Mouse (Mus musculus) thymus, adult 2 months (tissue): Measurements from ENCODE around the gene Aff1.

Experiments used
- CTCF ChIP-seq: fragments of 200-500 bp; IDR thresholded peaks from 2 replicates; pipeline ENCODE4 v1.5.1; 2012; ENCODE audit warnings: mild to moderate bottlenecking, control low read depth, low read length, moderate library complexity, borderline replicate concordance; ENCODE audit not compliant: control insufficient read depth, poor library complexity, insufficient read depth; ENCODE audit errors: extremely low read depth
- POLR2A ChIP-seq: fragments of 200-500 bp; IDR thresholded peaks from 2 replicates; pipeline ENCODE4 v1.6.1; 2012; ENCODE audit warnings: mild to moderate bottlenecking, low read length, control low read depth, moderate library complexity; ENCODE audit not compliant: control insufficient read depth, poor library complexity, insufficient read depth; ENCODE audit errors: extremely low read depth

DNA sequence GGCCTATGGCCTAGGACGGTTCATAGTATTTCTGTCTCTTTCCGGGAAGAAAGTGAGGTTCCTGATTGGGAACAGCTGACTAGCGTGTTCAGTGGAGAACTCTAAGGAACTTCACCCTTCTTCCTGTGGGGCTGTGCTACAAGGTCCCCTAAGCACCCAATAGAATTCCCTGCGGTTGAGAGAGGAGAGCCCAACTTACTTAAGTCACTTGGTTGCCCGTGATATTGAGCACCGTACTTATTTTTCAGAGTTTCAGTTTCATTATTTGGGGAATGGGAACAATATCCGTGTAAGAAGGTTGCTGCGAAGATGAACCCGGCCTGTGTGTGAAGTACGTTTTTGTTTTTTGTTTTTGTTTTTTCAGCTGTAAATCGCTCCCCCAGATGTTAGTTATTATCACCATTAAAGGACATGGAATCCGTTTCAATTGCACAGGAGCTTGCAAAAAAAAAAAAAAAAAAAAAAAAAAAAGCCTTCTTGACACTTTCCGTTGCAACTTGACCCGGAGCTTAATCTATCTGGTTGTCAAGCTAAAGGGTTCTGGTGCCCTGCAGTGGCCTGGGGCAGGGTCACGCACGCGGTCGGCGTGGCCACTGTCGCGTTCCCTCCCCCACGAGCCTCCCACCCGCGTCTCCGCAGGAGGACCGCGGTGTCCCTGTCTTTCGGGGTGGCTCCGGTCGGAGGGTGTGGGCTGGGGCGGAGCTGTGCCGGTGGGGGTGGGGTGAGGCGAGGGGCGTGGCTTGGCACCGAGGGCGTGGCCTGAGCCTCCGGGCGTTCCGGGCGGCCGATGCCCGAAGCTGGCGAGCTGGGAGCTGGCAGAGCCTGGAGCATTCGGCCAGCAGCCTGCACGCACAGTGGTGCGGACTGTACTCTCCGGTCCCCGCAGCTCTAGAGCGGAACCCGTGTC is at the start of gene Aff1:
- TF ChIP-seq CTCF (peak; percentile 42; the same call in 1 of the 2 replicates), POLR2A (peak; percentile 65)
